Mouse (Mus musculus) gastrocnemius, postnatal 14 days (tissue): ENCODE data around the gene Hydin. TPM values are rescaled to one million over a fixed set of nuclear protein-coding genes. Genes with fewer than 3 reads are reported as not detected.
"Not testable (repeated sequence)": the region's sequence is repeated elsewhere in the genome, so short reads cannot be mapped to it uniquely, and the experiment has no call there.

Experiments used
- DNase-seq: peaks from one replicate; pipeline ENCODE4 v3.0.0; 2021; ENCODE audit warnings: mixed read lengths
- intact Hi-C: fragments of 180-260 bp; cut with DNase I; formaldehyde crosslinking; loops from one replicate; pipeline ENCODE4 v1.15.1; 2025; ENCODE audit warnings: low total_unique reads
- total RNA-seq, 2 experiments: library from RNA; stranded (reverse); gene quantifications; 2 replicates each; pipeline ENCODE4 v1.2.3; 2021

Hydin gene
- total RNA-seq, 2 experiments from 2014 or later, result 0.07 to 0.08 TPM

DNA sequence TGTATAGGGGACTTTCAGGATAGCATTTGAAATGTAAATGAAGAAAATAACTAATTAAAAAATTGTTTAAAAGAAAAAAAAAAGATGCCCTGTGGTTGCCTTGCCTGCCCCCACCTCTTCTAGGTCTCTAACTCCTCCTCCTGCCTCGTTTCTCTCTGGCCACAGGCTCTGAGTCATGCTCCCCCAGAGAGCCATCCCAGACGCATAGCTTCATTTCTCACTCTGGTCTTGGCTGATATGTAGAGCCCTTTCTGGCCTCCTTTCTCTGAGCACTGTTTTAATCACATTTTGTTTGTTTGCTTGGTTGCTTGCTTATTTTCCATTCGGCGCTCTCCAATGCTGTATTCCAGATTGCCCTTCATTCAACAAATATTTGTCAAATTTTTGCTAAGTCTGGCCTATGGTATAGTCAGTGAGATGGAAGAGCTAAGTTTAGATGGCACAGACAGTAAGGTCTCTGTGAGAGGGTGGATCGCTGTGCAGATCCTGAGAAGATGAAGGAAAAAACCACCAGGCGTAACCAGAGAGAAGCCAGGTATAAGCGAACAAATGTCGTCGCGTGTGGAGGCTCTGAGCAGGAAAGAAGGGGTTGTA lies 57.3 kb downstream of the Hydin start:
- DNase-seq, result no peak
- intact Hi-C loops, result no loop called here

DNA sequence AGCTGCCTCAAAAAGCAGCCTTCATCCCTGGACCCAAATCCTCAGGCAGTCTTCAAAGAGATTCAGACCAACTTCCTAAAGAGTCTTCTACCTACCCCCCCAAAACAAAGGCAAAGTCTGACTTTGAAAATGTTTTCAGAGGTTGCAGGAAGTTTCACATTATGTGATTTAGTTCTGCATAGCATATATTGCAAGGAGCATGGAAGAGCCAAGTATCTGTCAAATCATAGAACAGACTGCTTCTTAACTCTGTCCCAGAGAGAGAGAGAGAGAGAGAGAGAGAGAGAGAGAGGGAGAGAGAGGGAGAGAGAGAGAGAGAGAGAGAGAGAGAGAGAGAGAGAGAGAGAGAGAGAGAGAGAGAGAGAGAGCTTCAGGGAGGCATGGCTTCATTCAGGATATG lies 60.3 kb downstream of the Hydin start:
- intact Hi-C loops, DNase-seq: not testable (repeated sequence)

GRCm38 (mm10) chr8:110333376-110333775 lies 66.6 kb downstream of the Hydin start:
- DNase-seq, result no peak
- intact Hi-C loops, result no loop called here

GRCm38 (mm10) chr8:110339447-110339846 lies 72.7 kb downstream of the Hydin start:
- DNase-seq, result no peak
- intact Hi-C loops, result no loop called here

- intact Hi-C loops, result no loop called here
Measured at GRCm38 (mm10) chr8:110340090-110340703, 73.4 kb downstream of the Hydin start.

GRCm38 (mm10) chr8:110345697-110346394 lies 79.1 kb downstream of the Hydin start:
- DNase-seq, result no peak
- intact Hi-C loops, result no loop called here

More at GRCm38 (mm10) chr8:110340090-110340703, 73.4 kb downstream of the Hydin start:
- no peak for DNase-seq

- DNase-seq, result no peak
- intact Hi-C loops, result no loop called here
Measured at GRCm38 (mm10) chr8:110346915-110347314, 80.1 kb downstream of the Hydin start.

DNA sequence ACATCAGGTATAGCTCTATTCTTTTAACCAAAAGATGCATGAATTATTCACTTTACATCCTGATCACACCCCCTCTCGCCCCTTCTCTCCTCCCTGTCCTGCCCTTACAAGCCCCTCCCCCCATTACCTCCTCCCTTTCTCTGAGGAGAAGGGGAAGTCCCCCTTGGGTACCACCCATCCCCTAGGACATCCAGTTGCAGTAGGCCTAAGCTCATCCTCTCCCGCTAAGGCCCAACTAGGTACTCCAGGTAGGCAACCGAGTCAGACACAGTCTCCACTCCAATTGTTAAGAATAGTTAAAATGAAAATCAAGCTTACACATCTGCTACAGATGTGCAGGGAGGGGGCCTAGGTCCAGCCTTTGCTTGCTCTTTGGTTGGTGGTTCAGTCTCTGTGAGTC lies 83.9 kb downstream of the Hydin start:
- DNase-seq, result no peak
- intact Hi-C loops, result no loop called here

DNA sequence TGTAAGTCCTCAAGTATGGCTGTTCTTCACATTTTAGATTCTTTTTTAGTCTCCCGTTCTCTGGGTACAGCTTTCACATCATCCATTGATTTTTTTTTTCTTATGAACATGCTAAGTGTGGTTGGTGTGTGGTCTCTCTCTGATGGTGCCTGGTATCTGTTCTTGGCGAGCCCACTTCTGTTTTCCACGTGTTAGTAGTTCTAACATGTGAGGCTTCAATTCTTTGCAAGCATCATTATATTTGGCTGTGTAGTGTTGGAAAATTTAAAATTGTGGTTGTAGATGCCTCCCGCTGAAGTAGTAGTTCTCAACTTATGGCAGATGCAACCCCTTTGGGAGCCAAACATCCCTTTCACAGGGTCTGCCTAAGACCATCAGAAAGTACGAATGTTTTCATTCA lies 85.1 kb downstream of the Hydin start:
- intact Hi-C loops, result no loop called here
- no peak for DNase-seq

DNA sequence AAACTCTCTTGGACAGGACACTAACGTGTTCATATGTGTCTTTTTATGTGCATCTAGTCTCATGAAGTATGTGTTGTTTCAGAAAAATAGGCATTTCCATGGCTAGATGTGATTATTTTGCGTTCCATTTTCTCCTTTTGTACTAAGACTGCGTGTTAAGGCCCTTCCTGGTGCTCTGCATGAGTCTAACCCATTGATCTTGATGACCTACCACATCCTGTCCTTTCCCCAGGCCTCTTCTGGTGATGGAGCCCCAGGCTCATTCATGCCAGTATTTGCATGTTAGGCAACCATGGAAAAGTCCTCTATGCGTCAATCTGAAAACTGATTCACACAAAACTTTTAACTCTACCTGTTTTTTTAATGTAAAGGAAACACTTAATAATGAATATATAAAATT lies 96.2 kb downstream of the Hydin start:
- no peak for DNase-seq
- intact Hi-C loops, result no loop called here

DNA sequence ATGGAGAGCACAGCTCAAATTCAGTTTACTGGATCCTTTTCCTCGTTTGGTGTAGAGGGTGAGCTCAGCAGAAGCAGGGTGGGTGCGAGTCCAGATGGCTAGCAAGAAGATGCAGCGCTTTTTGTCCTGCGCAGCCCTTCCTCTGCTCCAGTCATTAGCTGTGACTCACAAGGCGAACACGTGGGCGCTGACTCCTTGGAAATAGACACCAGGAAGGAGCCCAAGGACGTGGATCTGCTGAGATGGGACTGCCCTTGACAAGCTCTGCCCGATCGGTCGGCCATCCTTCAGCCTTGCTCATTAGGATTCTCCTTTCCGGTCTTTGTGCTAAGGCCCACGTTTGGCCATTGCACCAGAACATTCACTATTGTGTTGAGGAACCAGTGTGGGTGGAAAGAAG lies 106.1 kb downstream of the Hydin start:
- intact Hi-C loops, result no loop called here
- DNase-seq, result no peak

- intact Hi-C loops, result no loop called here
- DNase-seq, result no peak
Measured at GRCm38 (mm10) chr8:110373695-110374094, 106.9 kb downstream of the Hydin start.

- DNase-seq, result peak; percentile 38
- intact Hi-C loops, result no loop called here
Measured at GRCm38 (mm10) chr8:110382751-110383150, 116.0 kb downstream of the Hydin start.

GRCm38 (mm10) chr8:110384632-110385031 lies 117.9 kb downstream of the Hydin start:
- intact Hi-C loops, DNase-seq: not testable (repeated sequence)

DNA sequence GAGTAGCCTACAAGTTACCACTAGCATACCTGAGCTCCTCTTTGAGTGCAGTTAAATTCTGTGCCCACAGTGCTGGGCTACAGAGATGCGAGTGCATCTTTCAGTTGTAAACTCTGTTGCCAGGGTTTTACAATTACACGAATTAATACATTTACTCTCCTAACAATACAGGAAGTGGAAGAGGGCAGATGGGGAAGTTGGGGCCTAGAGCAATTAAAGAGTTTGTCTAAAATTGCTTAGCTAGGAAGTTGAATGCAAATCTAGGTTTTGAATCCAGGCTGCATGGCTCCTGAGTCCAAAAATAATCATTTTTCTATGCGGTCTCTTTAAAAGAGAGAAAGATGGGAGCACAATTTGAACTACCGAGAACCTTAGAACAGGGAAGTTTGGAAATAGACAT lies 128.9 kb downstream of the Hydin start:
- intact Hi-C loops, result no loop called here
- no peak for DNase-seq

GRCm38 (mm10) chr8:110400536-110400935 lies 133.8 kb downstream of the Hydin start:
- intact Hi-C loops, result no loop called here

GRCm38 (mm10) chr8:110402311-110402710 lies 135.5 kb downstream of the Hydin start:
- DNase-seq, result no peak
- intact Hi-C loops, result no loop called here

More at GRCm38 (mm10) chr8:110400536-110400935, 133.8 kb downstream of the Hydin start:
- no peak for DNase-seq

GRCm38 (mm10) chr8:110404516-110404915 lies 137.7 kb downstream of the Hydin start:
- DNase-seq, result peak; percentile 20
- intact Hi-C loops, result no loop called here

GRCm38 (mm10) chr8:110415121-110415520 lies 148.3 kb downstream of the Hydin start:
- DNase-seq, result no peak
- intact Hi-C loops, result loop anchor here (5.0 kb wide), 1 partner anchor 1803 kb away; no protein-coding TSS in a partner anchor

- intact Hi-C loops, result loop anchor here (5.0 kb wide), 1 partner anchor 1805 kb away; no protein-coding TSS in a partner anchor
- DNase-seq, result no peak
Measured at GRCm38 (mm10) chr8:110416931-110417330, 150.2 kb downstream of the Hydin start.

- intact Hi-C loops, result loop anchor here (5.0 kb wide), 1 partner anchor 1806 kb away; no protein-coding TSS in a partner anchor
- DNase-seq, result no peak
Measured at GRCm38 (mm10) chr8:110417801-110418200, 151.0 kb downstream of the Hydin start.
